Mouse (Mus musculus) liver, postnatal 0 days (tissue): ENCODE data around the gene Map9.

ENCODE experiments used
- CTCF ChIP-seq: sonication (generic); IDR thresholded peaks from 2 replicates; pipeline ENCODE4 v1.5.1; 2016; ENCODE audit warnings: antibody characterized with exemption, low read depth
- EP300 ChIP-seq: IDR thresholded peaks from 2 replicates; pipeline ENCODE4 v1.6.1; 2016; ENCODE audit warnings: antibody characterized with exemption, low read depth, mild to moderate bottlenecking

- TF ChIP-seq CTCF: no peak
- TF ChIP-seq EP300: no peak
These were observed 19.1 kb downstream of the Map9 start for GRCm38 (mm10) chr3:82376965-82377364.
